Mouse (Mus musculus): ENCODE measurements around the gene Ptp4a2. TPM values are rescaled to one million over a fixed set of nuclear protein-coding genes. Genes with fewer than 3 reads are reported as not detected.

Ptp4a2 gene
- total and polyA plus RNA-seq, 3 experiments, result 118 to 619 (median 119) TPM

- peaks cover 0 to 6% of the 10 kb centered on the region in 2 experiments; a peak in 2 of 4 replicates for H3K36me3 ChIP-seq (ENCODE audit: control insufficient read depth in 1 of 2, insufficient read depth in 2 of 2, low read length in 2 of 2)
- peak overlapping the region; percentile 47 to 75 for H3K4me3 ChIP-seq (ENCODE audit: control insufficient read depth in 1 of 2, insufficient read depth in 1 of 2, low read depth in 2 of 2, low read length in 2 of 2)
- H3K79me2 ChIP-seq (ENCODE audit: control insufficient read depth, insufficient read depth, low read length, poor library complexity), result peaks cover 2% of the 10 kb centered on the region; the same call in 1 of the 2 replicates
- peak overlapping the region; percentile 61 for H3K27ac ChIP-seq (ENCODE audit: control insufficient read depth, low read depth, low read length)
- peak; percentile 80 for DNase-seq (ENCODE audit: low read depth, low spot score)
- H3K4me1 ChIP-seq (ENCODE audit: control insufficient read depth in 1 of 2, insufficient read depth in 2 of 2, low read length in 2 of 2), result peaks cover 3 to 15% of the 10 kb centered on the region in 2 experiments
- no peaks in the 10 kb centered on the region for H3K27me3 ChIP-seq (ENCODE audit: control insufficient read depth in 1 of 2, insufficient read depth in 2 of 2, low read length in 2 of 2)
- no peak for TF ChIP-seq POLR2AphosphoS5 (IDR thresholded peaks at IDR 0.05; ENCODE audit: borderline replicate concordance, low read depth, low read length)
- no peak for TF ChIP-seq ZC3H11A (IDR thresholded peaks at IDR 0.05; ENCODE audit: low read depth, low read length)
- TF ChIP-seq GATA1 (IDR thresholded peaks at IDR 0.05; ENCODE audit: low read depth, low read length), result peak; percentile 43; the same call in 1 of the 2 replicates
- no peak for TF ChIP-seq EP300 (IDR thresholded peaks at IDR 0.05; ENCODE audit: low read depth in 1 of 2, low read length in 2 of 2)
- TF ChIP-seq HCFC1 (IDR thresholded peaks at IDR 0.05; ENCODE audit: low read depth, low read length), result no peak
- no peaks in the 10 kb centered on the region for H3K9me3 ChIP-seq (replicated peaks; ENCODE audit: insufficient read depth, low read length)
- H3K9ac ChIP-seq (ENCODE audit: control insufficient read depth, low read depth, low read length, poor library complexity, severe bottlenecking), result peak overlapping the region; percentile 63
These were observed 63.8 kb downstream of the Ptp4a2 start for GRCm38 (mm10) chr4:129874805-129875204.

GRCm38 (mm10) chr4:129875406-129875805, 64.4 kb downstream of the Ptp4a2 start:
- peaks cover 2% of the 10 kb centered on the region; the same call in 1 of the 2 replicates for H3K79me2 ChIP-seq (ENCODE audit: control insufficient read depth, insufficient read depth, low read length, poor library complexity)
- H3K27me3 ChIP-seq (ENCODE audit: control insufficient read depth in 1 of 2, insufficient read depth in 2 of 2, low read length in 2 of 2), result no peaks in the 10 kb centered on the region
- peaks cover 0 to 6% of the 10 kb centered on the region in 2 experiments; a peak in 2 of 4 replicates for H3K36me3 ChIP-seq (ENCODE audit: control insufficient read depth in 1 of 2, insufficient read depth in 2 of 2, low read length in 2 of 2)
- DNase-seq (ENCODE audit: low read depth, low spot score), result peak; percentile 82
- H3K27ac ChIP-seq (ENCODE audit: control insufficient read depth, low read depth, low read length), result peak overlapping the region; percentile 61
- H3K4me1 ChIP-seq (ENCODE audit: control insufficient read depth in 1 of 2, insufficient read depth in 2 of 2, low read length in 2 of 2), result peaks cover 3 to 15% of the 10 kb centered on the region in 2 experiments
- H3K9me3 ChIP-seq (replicated peaks; ENCODE audit: insufficient read depth, low read length), result no peaks in the 10 kb centered on the region
- H3K4me3 ChIP-seq (ENCODE audit: control insufficient read depth in 1 of 2, insufficient read depth in 1 of 2, low read depth in 2 of 2, low read length in 2 of 2), result peak overlapping the region; percentile 47 to 75
- H3K9ac ChIP-seq (ENCODE audit: control insufficient read depth, low read depth, low read length, poor library complexity, severe bottlenecking), result peak overlapping the region; percentile 63
- no peak for TF ChIP-seq E2F4 (IDR thresholded peaks at IDR 0.05; ENCODE audit: borderline replicate concordance, low read depth, low read length)
- TF ChIP-seq TCF12 (IDR thresholded peaks at IDR 0.05; ENCODE audit: low read depth, low read length), result no peak
- peak; percentile 82 for TF ChIP-seq ETS1 (IDR thresholded peaks at IDR 0.05; ENCODE audit: low read depth, low read length)
- TF ChIP-seq CTCF (IDR thresholded peaks at IDR 0.05 in 2 of 3, conservative IDR thresholded peaks at IDR 0.05 in 1 of 3; ENCODE audit: control insufficient read depth in 1 of 3, insufficient read depth in 1 of 3, low read depth in 2 of 3, low read length in 3 of 3, poor library complexity in 1 of 3, severe bottlenecking in 1 of 3), result no peak
- TF ChIP-seq MYB (IDR thresholded peaks at IDR 0.05; ENCODE audit: low read depth, low read length), result no peak
- 0 out of 2 replicates have a peak, but pooled peaks have one; percentile 23 for TF ChIP-seq ELF1 (IDR thresholded peaks at IDR 0.05; ENCODE audit: low read depth, low read length)
- peak; percentile 70 for TF ChIP-seq MAX (IDR thresholded peaks at IDR 0.05; ENCODE audit: low read length)
- no peak for TF ChIP-seq SMC3 (IDR thresholded peaks at IDR 0.05; ENCODE audit: low read depth, low read length)
- TF ChIP-seq RCOR1 (IDR thresholded peaks at IDR 0.05; ENCODE audit: low read depth, low read length), result no peak
- peak; percentile 15; the same call in 1 of the 2 replicates for TF ChIP-seq CHD1 (IDR thresholded peaks at IDR 0.05; ENCODE audit: low read depth, low read length)
- no peak for TF ChIP-seq CHD2 (IDR thresholded peaks at IDR 0.05; ENCODE audit: low read length)
- no peak for TF ChIP-seq KAT2A (conservative IDR thresholded peaks at IDR 0.05; ENCODE audit: low read depth, low read length)
- peak; percentile 70 for TF ChIP-seq MXI1 (IDR thresholded peaks at IDR 0.05; ENCODE audit: low read depth, low read length)
- no peak for TF ChIP-seq MAFK (IDR thresholded peaks at IDR 0.05; ENCODE audit: borderline replicate concordance, low read depth, low read length)
- peak; percentile 86 for TF ChIP-seq SIN3A (IDR thresholded peaks at IDR 0.05; ENCODE audit: low read length)
- TF ChIP-seq USF2 (IDR thresholded peaks at IDR 0.05; ENCODE audit: borderline replicate concordance in 1 of 2, insufficient read depth in 1 of 2, low read depth in 1 of 2, low read length in 2 of 2), result no peak
- TF ChIP-seq UBTF (IDR thresholded peaks at IDR 0.05; ENCODE audit: borderline replicate concordance, insufficient read depth, low read depth, low read length), result no peak
- TF ChIP-seq USF1 (IDR thresholded peaks at IDR 0.05; ENCODE audit: low read depth, low read length), result no peak
- peak; percentile 77 for TF ChIP-seq ZNF384 (IDR thresholded peaks at IDR 0.05; ENCODE audit: low read depth, low read length)
- TF ChIP-seq TAL1 (IDR thresholded peaks at IDR 0.05; ENCODE audit: low read length), result no peak
- TF ChIP-seq TBP (IDR thresholded peaks at IDR 0.05; ENCODE audit: low read depth, low read length), result peak; percentile 29; the same call in 1 of the 2 replicates
- no peak for TF ChIP-seq ZKSCAN1 (IDR thresholded peaks at IDR 0.05; ENCODE audit: low read depth, low read length)
- TF ChIP-seq GATA1 (IDR thresholded peaks at IDR 0.05; ENCODE audit: low read depth, low read length), result no peak
- TF ChIP-seq HCFC1 (IDR thresholded peaks at IDR 0.05; ENCODE audit: low read depth, low read length), result peak; percentile 48
- 0 out of 4 replicates have a peak, but pooled peaks of 1 of the 2 experiments have one; percentile 21 for TF ChIP-seq EP300 (IDR thresholded peaks at IDR 0.05; ENCODE audit: low read depth in 1 of 2, low read length in 2 of 2)
- peak; percentile 75 for TF ChIP-seq MYC (IDR thresholded peaks at IDR 0.05; ENCODE audit: low read depth, low read length)
- TF ChIP-seq JUND (IDR thresholded peaks at IDR 0.05; ENCODE audit: low read depth, low read length), result 0 out of 2 replicates have a peak, but pooled peaks have one; percentile 2
- TF ChIP-seq MEF2A (IDR thresholded peaks at IDR 0.05; ENCODE audit: extremely low read depth, insufficient replicate concordance, low read depth, low read length, poor library complexity, severe bottlenecking), result no peak
